Mouse (Mus musculus) spleen, adult 2 months (tissue): ENCODE results near the gene Fam168b.

Experiments used
- CTCF ChIP-seq: fragments of 200-500 bp; IDR thresholded peaks from 2 replicates; pipeline ENCODE4 v1.5.1; 2011; ENCODE audit warnings: mild to moderate bottlenecking, inconsistent platforms; ENCODE audit not compliant: insufficient read depth, insufficient read length, insufficient replicate concordance; ENCODE audit errors: extremely low read depth
- POLR2A ChIP-seq: fragments of 200-500 bp; IDR thresholded peaks from 2 replicates; pipeline ENCODE4 v1.6.1; 2011; ENCODE audit warnings: low read depth, low read length, inconsistent platforms

- no peak for TF ChIP-seq POLR2A
- no peak for TF ChIP-seq CTCF
These were observed 74.0 kb downstream of the Fam168b start for GRCm38 (mm10) chr1:34768875-34769274.
